Mouse (Mus musculus) midbrain, embryonic 12.5 days (tissue): ENCODE measurements around the gene C330007P06Rik. TPM values are rescaled to one million over a fixed set of nuclear protein-coding genes. Genes with fewer than 3 reads are reported as not detected.

ENCODE experiments used
- ATAC-seq: fragments of 200-750 bp; cut with Nextera tagmentation; 2 replicates; pipeline ENCODE4 v1.8.0; 2017; ENCODE audit warnings: low read depth, moderate TSS enrichment, moderate library complexity; ENCODE audit not compliant: low FRiP score
- H3K27ac ChIP-seq: fragments of 300-500 bp; sonication (generic); replicated peaks from 2 replicates; pipeline ENCODE4 v1.5.1; 2016; ENCODE audit warnings: mild to moderate bottlenecking
- H3K27me3 ChIP-seq: fragments of 300-500 bp; sonication (generic); 2 replicates; pipeline ENCODE4 v1.6.1; 2016; ENCODE audit warnings: mild to moderate bottlenecking
- H3K36me3 ChIP-seq: fragments of 300-500 bp; sonication (generic); 2 replicates; pipeline ENCODE4 v1.6.1; 2016
- H3K4me1 ChIP-seq: fragments of 300-500 bp; sonication (generic); 2 replicates; pipeline ENCODE4 v1.6.1; 2016
- H3K4me2 ChIP-seq: fragments of 300-500 bp; sonication (generic); replicated peaks from 2 replicates; pipeline ENCODE4 v1.6.1; 2016; ENCODE audit warnings: mild to moderate bottlenecking, moderate library complexity
- H3K4me3 ChIP-seq: fragments of 300-500 bp; sonication (generic); 2 replicates; pipeline ENCODE4 v1.5.1; 2016; ENCODE audit warnings: mild to moderate bottlenecking
- H3K9ac ChIP-seq: fragments of 300-500 bp; sonication (generic); replicated peaks from 2 replicates; pipeline ENCODE4 v1.6.1; 2016; ENCODE audit warnings: mild to moderate bottlenecking, moderate library complexity
- H3K9me3 ChIP-seq: fragments of 300-500 bp; sonication (generic); 2 replicates; pipeline ENCODE4 v1.6.1; 2016; ENCODE audit warnings: mild to moderate bottlenecking
- WGBS: fragments of 180-500 bp; shearing (Covaris S2); methylation state at CpG from one replicate; pipeline ENCODE4 v1.1.7; 2016; 5-methylcytosine and 5-hydroxymethylcytosine counted together
- polyA plus RNA-seq: library from polyadenylated mRNA; unstranded; fragments of >200 nt; fragmentation: Nextera tagmentation; extraction: Ambion mirVana; gene quantifications from 2 replicates; pipeline ENCODE4 v1.2.1, GENCODE M21; 2016

The C330007P06Rik gene
- polyA plus RNA-seq, 1 experiment from 2014 or later: 28.1 TPM

- H3K9me3 ChIP-seq: no peaks in the 10 kb centered on the region
- H3K4me3 ChIP-seq: no peak overlapping the region
- no peaks in the 10 kb centered on the region for H3K36me3 ChIP-seq
- H3K4me1 ChIP-seq: no peaks in the 10 kb centered on the region
- H3K4me2 ChIP-seq: no peak overlapping the region
- H3K9ac ChIP-seq: no peak overlapping the region
- no peak overlapping the region for H3K27ac ChIP-seq
- no peak for ATAC-seq
- 86% methylated on average over 4 of the region's 4 CpGs for WGBS
- H3K27me3 ChIP-seq: no peaks in the 10 kb centered on the region
Measured at GRCm38 (mm10) chrX:36777694-36778093, 96.2 kb downstream of the C330007P06Rik start.

DNA sequence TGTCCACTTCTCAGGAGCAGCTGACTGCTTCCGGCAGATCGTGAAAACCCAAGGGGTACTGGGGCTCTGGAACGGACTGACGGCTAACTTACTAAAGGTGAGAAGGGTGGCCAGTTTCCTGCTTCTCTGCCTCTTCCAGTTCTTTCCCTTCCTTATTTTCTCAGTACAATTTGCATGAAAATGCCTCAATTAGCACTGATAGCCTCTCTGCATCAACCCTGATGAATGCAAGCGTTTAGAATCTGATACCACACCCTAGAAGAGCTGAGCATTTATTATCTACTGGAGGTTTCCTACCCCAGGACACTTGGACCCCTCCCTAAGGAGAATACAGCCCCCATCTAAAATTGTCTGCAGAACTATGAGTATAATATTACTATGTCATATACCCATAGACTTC lies 98.4 kb downstream of the C330007P06Rik start:
- no peaks in the 10 kb centered on the region for H3K27me3 ChIP-seq
- no peak overlapping the region for H3K4me2 ChIP-seq
- no peak overlapping the region for H3K9ac ChIP-seq
- H3K36me3 ChIP-seq: no peaks in the 10 kb centered on the region
- H3K4me1 ChIP-seq: no peaks in the 10 kb centered on the region
- ATAC-seq: no peak
- H3K27ac ChIP-seq: no peak overlapping the region
- H3K9me3 ChIP-seq: no peaks in the 10 kb centered on the region
- WGBS: 87% methylated on average over 5 of the region's 5 CpGs
- H3K4me3 ChIP-seq: no peak overlapping the region

Other genes starting within 250 kb of the C330007P06Rik start
- 4.5 and 5.2 TPM in 2 replicates for gene Akap17b, start 228.7 kb downstream of the C330007P06Rik start, polyA plus RNA-seq
- gene Slc25a43, start 130.5 kb downstream of the C330007P06Rik start, polyA plus RNA-seq: 0.69 and 0.83 TPM in 2 replicates
- 569 and 644 TPM in 2 replicates for gene Slc25a5, start 78.5 kb downstream of the C330007P06Rik start, polyA plus RNA-seq
- 110 TPM in 2 replicates for gene Ube2a, start 211 bp downstream of the C330007P06Rik start, polyA plus RNA-seq
- 8.7 and 9.7 TPM in 2 replicates for gene Nkrf, start 28.8 kb upstream of the C330007P06Rik start, polyA plus RNA-seq
- 49.2 and 55.5 TPM in 2 replicates for gene Sept6, start 117.7 kb upstream of the C330007P06Rik start, polyA plus RNA-seq
- not detected in 2 replicates for gene Sowahd, start 174.7 kb upstream of the C330007P06Rik start, polyA plus RNA-seq
- gene Rpl39, start 211.3 kb upstream of the C330007P06Rik start, polyA plus RNA-seq: 412 and 427 TPM in 2 replicates
- 23.7 and 24.1 TPM in 2 replicates for gene Upf3b, start 236.2 kb upstream of the C330007P06Rik start, polyA plus RNA-seq